Mouse (Mus musculus): ENCODE data around the gene 1700123O20Rik.

1700123O20Rik gene

DNA sequence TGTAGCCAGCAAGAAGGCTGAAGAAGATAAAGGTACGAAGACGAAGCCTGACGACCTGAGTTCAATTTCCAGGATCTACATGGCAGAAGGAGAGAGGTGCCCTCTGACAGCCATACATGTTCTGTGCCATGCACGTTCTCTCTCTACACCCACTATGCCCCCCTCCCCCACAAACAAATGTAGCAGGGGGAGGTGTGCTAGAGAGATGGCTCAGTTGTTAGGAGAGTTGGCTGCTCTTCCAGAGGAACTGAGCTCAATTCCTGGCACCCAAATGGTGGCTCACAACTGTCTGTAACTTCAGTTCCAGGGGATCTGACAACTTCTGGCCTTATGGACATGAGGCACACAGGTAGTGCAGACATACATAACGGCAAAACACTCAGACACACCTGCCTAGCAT is 9.7 kb upstream of the 1700123O20Rik start:
- DNase-seq (ENCODE audit: extremely low spot score, low read depth, low spot score) = no peak

DNA sequence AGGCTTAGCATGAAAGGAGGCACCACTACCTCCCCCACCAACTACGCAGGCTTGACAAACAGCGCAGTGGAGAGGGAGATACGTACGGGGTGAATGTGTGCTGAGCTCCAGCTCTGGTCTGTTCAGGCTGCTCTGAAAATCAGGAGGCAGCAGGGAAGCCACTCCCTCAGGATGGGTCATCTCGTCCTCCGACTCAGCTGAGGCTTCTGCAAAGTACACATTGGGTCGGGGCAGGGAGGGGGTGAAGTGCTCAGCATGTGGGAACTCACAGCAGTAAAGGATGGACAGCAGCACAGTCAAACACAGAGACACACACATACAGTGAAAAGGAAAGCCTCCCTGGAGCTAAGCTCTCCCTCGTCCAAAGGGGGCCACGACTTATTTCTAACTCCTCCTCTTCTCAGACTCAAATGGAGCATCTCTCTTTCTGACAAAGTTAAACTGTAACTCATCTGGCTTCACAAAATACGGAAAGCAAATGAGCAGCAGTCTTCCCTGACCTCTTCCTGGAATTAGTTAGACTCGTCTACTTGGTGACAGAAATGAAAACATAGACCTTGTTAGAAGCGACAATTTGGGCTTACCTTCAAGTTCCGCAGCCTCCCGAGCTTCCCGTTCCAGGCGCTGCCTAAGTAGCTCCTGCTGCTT is 7.2 kb upstream of the 1700123O20Rik start:
- DNase-seq (ENCODE audit: extremely low spot score, low read depth, low spot score) = no peak

DNA sequence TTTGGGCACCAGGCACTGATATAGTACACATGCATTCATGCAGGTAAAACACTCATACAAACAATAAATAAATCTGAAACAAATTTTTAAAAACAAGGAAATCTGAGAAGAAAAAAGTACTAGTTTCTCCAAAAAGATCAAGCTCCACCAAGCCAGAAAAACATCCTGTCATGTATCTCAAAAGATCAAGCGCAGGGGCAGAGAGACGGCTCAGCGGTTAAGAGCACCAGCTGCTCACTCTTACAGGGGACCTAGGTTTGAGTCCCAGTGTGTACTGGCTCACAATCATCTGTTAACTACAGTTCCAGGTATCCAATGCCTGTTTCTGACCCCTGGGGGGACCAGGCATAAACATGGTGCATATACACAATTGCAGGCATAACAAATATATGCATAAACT is 3.6 kb upstream of the 1700123O20Rik start:
- no peak for DNase-seq (ENCODE audit: extremely low spot score, low read depth, low spot score)

DNA sequence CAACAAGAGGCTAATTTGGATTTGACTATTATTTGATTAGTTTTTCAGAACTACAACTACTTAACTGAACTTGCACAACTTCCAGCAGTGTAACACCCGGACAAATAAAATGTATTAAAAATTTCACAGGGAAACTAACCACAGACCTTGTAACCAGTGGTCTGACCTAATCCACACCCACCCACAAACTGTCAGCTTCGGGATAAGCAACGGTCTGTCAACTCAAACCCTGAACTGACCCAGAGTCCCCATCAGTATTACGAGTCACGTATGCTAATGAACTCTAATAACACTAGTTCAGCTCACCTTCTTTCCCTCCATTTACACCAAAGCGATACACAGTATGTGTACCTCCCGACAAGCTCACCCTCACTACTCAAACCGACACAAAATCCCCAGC is 545 bp upstream of the 1700123O20Rik start:
- no peak for DNase-seq (ENCODE audit: extremely low spot score, low read depth, low spot score)

DNA sequence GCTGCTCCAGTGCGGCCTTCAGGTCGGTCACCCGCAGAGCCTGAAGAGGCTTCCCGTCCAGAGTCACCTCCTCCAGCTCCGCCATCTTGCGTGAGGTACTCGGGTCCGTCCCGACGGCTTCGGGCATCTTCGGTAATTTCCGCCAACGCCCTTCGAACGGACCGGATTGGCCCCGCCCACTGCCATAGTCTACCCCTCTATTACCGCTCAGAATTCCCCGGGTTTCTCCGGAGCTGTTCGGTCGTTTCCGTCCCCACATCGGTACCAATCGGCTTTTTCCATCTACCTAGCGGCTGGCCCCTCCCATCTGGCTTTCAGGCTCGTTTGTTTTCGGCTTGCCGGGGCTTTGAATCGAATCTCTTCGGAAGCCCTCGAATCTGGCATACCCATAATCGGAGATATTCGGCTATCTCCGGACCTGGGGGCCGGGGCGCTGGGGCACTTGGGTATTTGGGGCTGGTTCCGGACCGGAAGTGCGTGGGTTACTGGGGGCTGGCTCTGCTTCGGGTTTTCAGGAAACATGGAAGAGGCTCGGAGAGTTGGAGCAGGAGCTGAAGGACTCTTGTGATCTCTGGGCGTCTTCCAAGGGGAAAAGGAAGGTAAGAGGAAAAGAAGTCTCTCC is 617 bp downstream of the 1700123O20Rik start, which contains the start of gene Acin1:
Gene Acin1 (minus strand): TSS at position 410 of the 622 bp plus-strand sequence.
- peak; percentile 99 for DNase-seq (ENCODE audit: extremely low spot score, low read depth, low spot score)

DNA sequence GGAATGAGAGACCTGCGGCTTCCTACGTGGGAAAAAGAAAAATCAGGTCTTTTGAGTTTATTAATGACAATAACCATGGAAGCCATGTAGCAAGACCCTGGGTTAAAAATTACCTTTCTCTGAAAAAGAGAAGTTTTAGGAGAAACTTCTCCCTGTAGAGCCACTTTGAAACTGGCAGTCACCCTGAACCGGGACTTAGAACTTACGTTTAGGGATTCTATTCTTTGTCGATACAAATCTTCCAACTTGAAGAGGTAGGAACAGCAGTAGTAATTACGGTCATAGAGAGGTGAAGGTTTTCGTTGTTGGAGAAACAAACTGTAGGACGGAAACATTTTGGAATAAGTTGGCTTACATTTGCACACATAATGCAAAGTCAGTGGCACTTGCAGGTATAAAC is 1.2 kb downstream of the 1700123O20Rik start:
- DNase-seq (ENCODE audit: extremely low spot score, low read depth, low spot score) = no peak

DNA sequence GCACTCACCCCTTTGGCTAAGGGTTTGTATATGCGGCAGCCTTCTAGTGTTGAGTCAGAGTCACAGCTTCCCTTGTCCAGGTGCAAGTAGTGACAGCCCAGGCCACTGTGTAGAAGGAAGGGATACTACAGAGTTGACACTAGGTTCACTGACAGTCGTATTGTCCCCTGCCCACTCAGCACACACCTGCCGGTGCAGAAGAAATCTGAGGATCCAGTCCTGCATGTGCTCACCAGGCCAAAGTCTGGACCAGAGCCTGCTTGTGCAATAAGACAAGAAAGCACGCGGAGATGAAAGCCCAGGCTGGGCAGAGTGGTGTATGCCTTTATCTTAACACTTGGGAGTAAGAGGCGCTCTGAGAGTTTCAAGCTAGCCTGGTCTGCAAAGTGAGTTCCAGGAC is 9.0 kb downstream of the 1700123O20Rik start:
- DNase-seq (ENCODE audit: extremely low spot score, low read depth, low spot score) = no peak

DNA sequence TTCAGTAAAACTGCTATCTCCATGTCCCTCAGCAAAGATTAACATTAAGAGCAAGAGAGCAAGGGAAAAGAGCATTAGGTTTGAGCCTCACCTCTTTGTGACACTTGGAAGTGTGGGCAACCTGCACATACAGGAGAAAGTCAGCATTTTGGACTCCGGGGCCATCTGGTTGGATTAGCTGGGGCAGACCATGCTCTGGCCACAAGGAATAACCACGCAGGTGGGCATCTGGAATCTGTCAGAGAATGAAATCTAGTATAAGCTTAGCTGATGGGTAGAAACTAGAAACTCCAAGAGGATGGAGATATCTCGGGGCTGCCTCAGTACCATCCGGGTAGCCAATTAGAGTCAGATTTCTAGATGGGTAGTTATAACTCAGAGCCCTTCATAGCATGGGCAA is 10.7 kb downstream of the 1700123O20Rik start:
- no peak for DNase-seq (ENCODE audit: extremely low spot score, low read depth, low spot score)

DNA sequence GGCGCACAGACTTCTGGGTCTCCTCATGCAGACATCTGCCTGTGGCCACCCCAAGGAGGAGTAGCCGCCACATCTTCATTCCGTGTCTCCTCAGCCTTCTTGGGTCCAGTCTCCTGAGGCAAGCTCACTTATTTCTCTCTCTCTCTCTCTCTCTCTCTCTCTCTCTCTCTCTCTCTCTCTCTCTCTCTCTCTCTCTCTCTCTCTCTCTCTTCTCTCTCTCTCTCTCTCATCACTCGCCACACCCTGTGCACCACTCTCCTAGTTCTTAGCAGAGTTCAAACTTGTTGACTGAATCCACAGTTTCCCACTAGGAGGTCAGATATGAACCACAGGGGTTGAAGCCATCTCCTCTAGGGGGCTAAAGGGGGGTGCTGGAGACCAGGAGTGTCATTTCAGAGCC is 12.7 kb downstream of the 1700123O20Rik start, which contains the start of gene Gm29776:
Gene Gm29776 (minus strand): TSS at position 101 of the 400 bp plus-strand sequence.
- no peak for DNase-seq (ENCODE audit: extremely low spot score, low read depth, low spot score)

DNA sequence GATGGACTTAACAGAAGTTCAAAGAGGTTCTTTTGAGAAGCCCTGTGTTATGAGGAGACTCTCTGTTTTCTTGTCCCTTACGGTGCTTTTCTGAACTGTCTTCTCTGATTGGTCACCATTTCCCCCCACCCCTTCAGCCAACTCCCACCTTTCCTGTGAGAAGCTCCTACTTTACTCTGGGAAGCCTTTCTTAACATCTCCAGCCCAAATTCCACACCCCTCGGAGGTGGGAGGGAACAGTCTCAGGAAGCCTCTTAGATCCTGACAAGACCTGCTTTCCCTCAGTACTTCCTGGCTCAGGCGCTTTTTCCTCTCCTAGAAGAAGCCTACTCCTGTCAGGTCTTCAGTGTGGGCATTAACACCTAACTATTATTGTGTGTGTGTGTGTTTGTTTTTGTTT is 13.6 kb downstream of the 1700123O20Rik start:
- DNase-seq (ENCODE audit: extremely low spot score, low read depth, low spot score) = no peak

DNA sequence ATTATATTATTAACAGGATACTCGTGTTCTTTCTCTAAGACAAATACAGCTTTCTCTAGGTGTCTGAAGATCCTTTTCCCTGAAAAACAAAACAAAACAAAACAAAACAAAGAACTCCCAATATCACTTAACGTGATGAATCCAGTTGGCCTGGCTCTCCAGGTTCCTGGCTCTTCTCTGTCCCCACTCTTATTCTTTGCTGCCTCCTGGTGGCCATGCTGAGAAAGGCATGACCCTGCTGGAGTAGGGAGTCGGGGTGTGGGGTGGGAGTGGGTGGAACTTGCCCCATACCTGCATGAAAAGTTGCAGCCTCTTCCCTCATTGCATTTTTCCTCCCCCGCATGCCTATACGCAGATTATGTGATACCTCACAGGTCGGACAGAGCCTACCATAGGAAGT is 15.3 kb downstream of the 1700123O20Rik start:
- DNase-seq (ENCODE audit: extremely low spot score, low read depth, low spot score) = peak; percentile 52

DNA sequence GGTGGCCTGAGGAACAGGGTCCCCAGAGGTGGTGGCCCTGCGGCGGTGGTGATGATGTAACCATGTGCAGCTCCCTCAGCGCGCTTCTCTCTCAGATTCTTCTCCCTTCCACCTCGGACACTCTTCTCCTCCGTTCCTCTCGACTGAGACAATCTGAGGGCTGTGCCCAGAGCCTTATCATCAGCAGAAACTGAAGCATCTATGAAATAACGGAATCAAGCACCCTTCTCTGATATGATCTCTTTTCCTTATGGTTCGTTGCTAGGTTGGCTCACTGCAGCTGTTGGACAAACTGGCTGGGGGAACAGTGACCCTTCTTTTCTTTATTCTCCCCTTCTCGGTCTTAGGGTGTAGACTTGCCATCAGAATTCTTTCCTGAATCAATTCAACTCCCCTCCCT is 17.2 kb downstream of the 1700123O20Rik start:
- DNase-seq (ENCODE audit: extremely low spot score, low read depth, low spot score) = no peak

DNA sequence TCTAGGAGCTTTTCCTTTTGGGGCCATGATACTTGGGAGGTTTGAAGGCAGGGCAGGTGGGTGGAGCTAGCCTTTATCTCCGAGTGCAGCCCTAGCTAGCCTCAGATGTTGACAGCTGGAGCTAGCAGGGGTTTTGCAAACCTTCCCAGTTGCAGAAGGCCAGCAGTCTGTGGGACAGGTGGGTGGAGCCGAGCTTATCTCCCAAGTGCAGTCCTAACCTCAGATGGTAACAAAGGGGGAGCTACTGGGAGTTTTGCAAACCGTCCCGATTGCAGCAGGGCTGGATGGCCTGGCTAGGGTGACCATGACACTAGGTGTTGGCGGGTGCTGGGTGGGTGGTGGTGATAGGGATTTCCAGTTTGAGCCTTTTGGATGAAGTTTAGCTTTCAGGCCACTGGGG is 19.8 kb downstream of the 1700123O20Rik start:
- no peak for DNase-seq (ENCODE audit: extremely low spot score, low read depth, low spot score)

DNA sequence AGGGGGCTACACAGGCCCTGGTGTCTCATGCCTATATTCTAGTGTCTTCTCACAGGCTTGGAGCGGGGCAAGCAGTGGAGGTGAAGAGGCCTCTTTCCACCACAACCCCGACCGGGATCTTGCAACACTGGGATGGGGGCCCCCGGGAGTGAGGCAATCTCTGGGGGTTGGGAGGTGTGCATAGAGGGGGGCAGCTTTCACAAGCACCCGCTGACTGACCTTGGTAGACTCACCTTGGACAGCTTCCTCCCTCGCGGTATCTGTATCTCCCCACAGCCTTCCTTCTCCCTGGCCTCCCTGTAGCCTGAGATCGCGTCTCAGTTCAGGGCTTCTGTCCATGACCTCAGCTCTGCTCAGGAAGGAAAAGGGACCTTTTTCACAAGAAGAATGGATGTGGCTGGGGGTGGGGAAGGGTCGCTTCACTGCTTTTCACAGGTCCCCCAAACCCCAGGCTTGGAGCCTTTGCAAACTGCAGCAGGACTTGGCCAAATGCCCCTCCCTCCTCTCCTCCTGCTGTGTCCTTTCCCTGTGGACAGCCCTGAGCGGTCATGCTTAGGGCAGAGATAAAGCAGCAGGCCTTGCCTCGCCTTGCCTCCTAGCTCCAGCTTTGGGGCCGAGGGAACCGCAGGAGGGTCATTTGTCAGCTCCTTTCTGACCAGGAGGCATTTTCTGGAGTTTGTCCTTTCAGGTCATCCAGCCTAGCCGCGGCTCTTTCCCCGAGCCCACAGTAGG is 20.7 kb downstream of the 1700123O20Rik start:
- no peak for DNase-seq (ENCODE audit: extremely low spot score, low read depth, low spot score)

DNA sequence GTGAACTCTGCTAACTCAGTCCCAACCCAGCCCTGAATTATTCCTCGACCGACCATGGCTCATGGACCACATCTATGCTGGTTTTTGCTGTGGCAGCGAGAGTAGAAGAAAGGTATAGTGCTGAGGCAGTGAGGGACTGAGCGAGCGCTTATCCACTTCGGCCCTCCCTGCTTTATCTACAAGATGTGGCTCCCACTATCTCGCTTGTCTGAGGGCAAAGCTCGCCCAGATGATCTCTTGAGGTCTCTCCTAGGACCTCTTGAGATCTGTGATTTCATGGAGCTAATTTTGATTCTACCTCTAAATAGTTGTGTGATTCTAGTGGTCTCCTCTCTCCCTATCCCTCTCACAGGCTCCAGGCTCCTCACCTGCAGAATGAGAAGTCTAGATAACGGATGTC is 23.0 kb downstream of the 1700123O20Rik start:
- DNase-seq (ENCODE audit: extremely low spot score, low read depth, low spot score) = no peak

DNA sequence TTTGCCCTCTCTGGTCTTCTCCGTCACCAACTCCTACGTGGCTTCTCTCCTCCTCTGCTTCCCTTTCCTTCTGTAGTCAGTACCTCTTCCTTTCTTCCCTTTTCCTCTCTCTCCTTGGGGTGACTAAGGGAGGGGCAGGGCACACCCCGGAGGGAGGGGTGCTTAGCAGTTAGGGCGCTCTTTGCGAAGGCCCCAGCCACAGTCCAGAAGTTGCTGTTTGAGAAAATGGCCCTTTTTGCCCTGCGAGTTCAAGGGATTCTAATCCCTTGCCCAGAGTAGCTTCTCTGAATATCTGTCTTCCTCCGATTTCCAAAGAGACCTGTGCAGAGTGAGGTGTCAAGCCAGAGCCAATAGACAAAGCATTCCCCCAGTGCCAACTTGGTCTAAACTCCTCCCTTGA is 26.1 kb downstream of the 1700123O20Rik start, which contains the start of gene Cebpe:
Gene Cebpe (minus strand): TSS at position 101 of the 400 bp plus-strand sequence.
- DNase-seq (ENCODE audit: extremely low spot score, low read depth, low spot score) = no peak

DNA sequence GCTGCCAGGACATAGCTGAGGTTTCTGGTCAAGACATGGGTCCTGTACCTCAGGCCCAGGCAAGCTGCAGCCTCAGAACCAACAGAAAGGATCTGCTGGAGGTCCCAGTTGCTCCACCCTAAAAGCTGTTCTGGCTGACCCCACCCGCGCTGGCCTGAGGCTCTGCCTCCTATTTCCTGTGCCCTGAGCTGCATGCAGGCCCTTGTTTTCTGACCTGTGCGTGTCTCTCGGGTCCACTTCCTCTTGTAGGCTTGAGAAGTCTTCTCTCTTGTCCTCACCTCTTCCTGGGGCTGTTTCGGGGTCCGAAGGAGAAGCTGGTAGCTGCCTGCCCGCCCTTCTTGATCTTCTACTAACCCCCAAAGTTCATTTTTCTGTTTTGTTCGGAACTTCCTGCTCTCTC is 26.8 kb downstream of the 1700123O20Rik start:
- no peak for DNase-seq (ENCODE audit: extremely low spot score, low read depth, low spot score)

DNA sequence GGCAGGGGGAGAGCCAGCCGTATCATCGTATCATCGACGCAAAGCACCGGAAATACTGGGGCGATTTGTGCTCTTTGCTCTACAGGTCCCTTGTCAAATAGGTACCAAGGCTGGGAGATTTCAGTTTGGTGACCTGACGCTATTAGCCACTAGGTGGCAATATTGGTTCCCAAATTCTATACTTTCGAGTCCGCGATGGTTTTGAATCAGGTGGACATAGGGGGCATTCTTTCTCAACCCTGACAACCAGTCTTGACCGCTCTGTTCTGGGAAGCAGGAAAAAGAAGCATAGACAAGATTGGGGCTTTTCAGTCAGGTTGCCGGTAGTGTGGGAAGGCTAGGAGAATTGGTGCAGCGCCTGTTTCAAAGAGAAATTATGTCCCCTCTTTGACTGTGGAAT is 28.1 kb downstream of the 1700123O20Rik start:
- DNase-seq (ENCODE audit: extremely low spot score, low read depth, low spot score) = peak; percentile 95

DNA sequence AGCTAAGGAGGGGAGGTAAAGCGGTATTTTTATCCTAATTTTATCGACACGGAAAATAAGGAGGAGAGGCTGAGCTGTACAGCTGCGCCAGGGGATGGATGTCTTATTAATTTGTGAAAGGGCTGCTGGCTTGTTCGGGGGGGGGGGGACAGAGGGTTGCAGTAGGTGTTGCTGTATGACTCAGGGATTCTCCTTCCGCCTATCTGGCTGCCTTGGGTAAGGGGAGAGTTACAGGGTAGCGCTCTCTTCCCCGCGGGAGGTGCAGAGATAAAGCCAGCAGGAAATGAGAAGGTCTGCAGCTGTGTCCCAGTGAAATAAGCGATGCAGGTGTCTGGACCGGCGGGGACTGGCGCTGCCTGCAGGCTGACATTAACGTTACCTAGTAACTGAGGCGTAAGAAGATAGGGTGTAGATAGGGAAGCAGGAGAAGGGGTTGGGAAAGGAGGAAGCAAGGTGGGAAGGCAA is 28.6 kb downstream of the 1700123O20Rik start:
- DNase-seq (ENCODE audit: extremely low spot score, low read depth, low spot score) = no peak

DNA sequence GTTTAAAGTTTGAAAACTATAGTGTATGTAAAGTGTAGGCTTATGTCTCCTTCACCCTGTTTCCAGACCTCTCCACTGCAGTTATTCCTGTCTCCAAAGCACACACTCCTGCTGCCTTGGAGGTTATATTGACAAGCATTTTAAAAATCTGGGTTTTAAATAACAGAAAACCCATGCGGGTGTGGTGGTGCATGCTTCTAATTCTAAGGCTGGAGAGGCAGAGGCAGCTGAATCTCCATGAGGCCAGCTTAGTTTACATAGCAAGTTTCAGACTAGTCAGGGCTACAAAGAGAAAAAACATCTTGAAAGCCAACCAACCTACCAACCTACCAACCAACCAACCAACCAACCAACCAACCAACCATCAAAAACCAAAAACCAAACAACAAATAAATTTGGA is 29.4 kb downstream of the 1700123O20Rik start:
- DNase-seq (ENCODE audit: extremely low spot score, low read depth, low spot score) = no peak

DNA sequence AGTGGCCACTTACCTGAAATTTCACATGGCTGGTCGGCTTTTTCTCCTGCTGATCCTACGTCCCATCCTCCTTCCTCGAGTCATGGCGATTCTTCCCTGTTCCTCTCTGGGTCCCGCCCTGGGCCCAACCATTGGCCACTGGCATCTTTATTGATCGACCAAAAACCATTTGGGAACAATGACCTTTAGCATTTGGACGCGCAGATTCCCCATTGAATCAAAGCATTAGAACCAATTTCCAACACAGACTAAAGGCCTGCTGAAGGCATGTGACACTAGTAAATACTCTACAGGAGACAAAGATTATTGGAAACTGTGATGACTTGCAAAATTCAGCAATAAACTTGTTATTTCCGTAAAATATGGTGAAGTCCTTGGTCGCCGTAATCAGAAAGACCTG is 34.0 kb downstream of the 1700123O20Rik start:
- DNase-seq (ENCODE audit: extremely low spot score, low read depth, low spot score) = no peak

Measured in hindlimb bud, embryonic 11.5 days (tissue).